Mouse (Mus musculus) left cerebral cortex, postnatal 14 days (tissue): Measurements from ENCODE around the gene Ppp2r5a. TPM values are rescaled to one million over a fixed set of nuclear protein-coding genes. Genes with fewer than 3 reads are reported as not detected.
A peak's percentile ranks its signal among the peaks of the same experiment; 100 is the strongest.

ENCODE experiments used
- DNase-seq, 2 experiments: peaks; one replicate each; pipeline ENCODE4 v3.0.0; 2021 to 2022; ENCODE audit warnings: low spot score in 2 of 2, mixed read lengths in 1 of 2
- intact Hi-C: fragments of 180-260 bp; cut with DNase I; formaldehyde crosslinking; loops from one replicate; pipeline ENCODE4 v1.15.1; 2025
- total RNA-seq, 2 experiments: library from RNA; stranded (reverse); gene quantifications; 2 replicates each; pipeline ENCODE4 v1.2.3; 2021

Ppp2r5a gene
- total RNA-seq, 2 experiments from 2014 or later: 80.3 to 80.7 TPM

GRCm38 (mm10) chr1:191347602-191348001, 55.5 kb downstream of the Ppp2r5a start:
- DNase-seq: no peak
- intact Hi-C loops: no loop called here

- intact Hi-C loops: no loop called here
- no peak for DNase-seq
Measured at GRCm38 (mm10) chr1:191340530-191340929, 62.5 kb downstream of the Ppp2r5a start.

GRCm38 (mm10) chr1:191339876-191340275, 63.2 kb downstream of the Ppp2r5a start:
- intact Hi-C loops: no loop called here
- no peak for DNase-seq

- no peak for DNase-seq
- intact Hi-C loops: no loop called here
Measured at GRCm38 (mm10) chr1:191334500-191334899, 68.6 kb downstream of the Ppp2r5a start.

GRCm38 (mm10) chr1:191330356-191330755, 72.7 kb downstream of the Ppp2r5a start:
- intact Hi-C loops: no loop called here
- no peak for DNase-seq

- intact Hi-C loops: no loop called here
- DNase-seq: peak in 1 of 2 experiments; percentile 43
Measured at GRCm38 (mm10) chr1:191328019-191328441, 75.0 kb downstream of the Ppp2r5a start.

GRCm38 (mm10) chr1:191327258-191327657, 75.8 kb downstream of the Ppp2r5a start:
- intact Hi-C loops: no loop called here
- no peak for DNase-seq

- peak; percentile 30 to 43 for DNase-seq
- intact Hi-C loops: no loop called here
Measured at GRCm38 (mm10) chr1:191326233-191326882, 76.7 kb downstream of the Ppp2r5a start.

- DNase-seq: peak; percentile 93 to 96
- intact Hi-C loops: no loop called here
Measured at GRCm38 (mm10) chr1:191325726-191326232, 77.3 kb downstream of the Ppp2r5a start, which contains the start of gene Tmem206. TSS of gene Tmem206 (plus strand) at chr1:191325912.

GRCm38 (mm10) chr1:191324733-191325590, 78.1 kb downstream of the Ppp2r5a start:
- intact Hi-C loops: no loop called here
- no peak for DNase-seq

GRCm38 (mm10) chr1:191323381-191323780, 79.7 kb downstream of the Ppp2r5a start:
- intact Hi-C loops: no loop called here

GRCm38 (mm10) chr1:191318686-191319085, 84.4 kb downstream of the Ppp2r5a start:
- no peak for DNase-seq
- intact Hi-C loops: loop anchor here (5.0 to 10.0 kb wide), 2 partner anchors 244 to 496 kb away; no protein-coding TSS in a partner anchor

More at GRCm38 (mm10) chr1:191323381-191323780, 79.7 kb downstream of the Ppp2r5a start:
- no peak for DNase-seq

- intact Hi-C loops: loop anchor here (5.0 to 10.0 kb wide), 2 partner anchors 245 to 497 kb away; no protein-coding TSS in a partner anchor
- peak; percentile 52 to 59 for DNase-seq
Measured at GRCm38 (mm10) chr1:191317591-191318196, 85.4 kb downstream of the Ppp2r5a start, which contains the start of gene Nenf. TSS of gene Nenf (minus strand) at chr1:191318194.

GRCm38 (mm10) chr1:191316818-191317217, 86.3 kb downstream of the Ppp2r5a start:
- DNase-seq: no peak
- intact Hi-C loops: loop anchor here (5.0 to 10.0 kb wide), 2 partner anchors 245 to 498 kb away; no protein-coding TSS in a partner anchor

GRCm38 (mm10) chr1:191313926-191314325, 89.1 kb downstream of the Ppp2r5a start:
- intact Hi-C loops: loop anchor here (10.0 kb wide), 1 partner anchor 501 kb away; no protein-coding TSS in a partner anchor
- DNase-seq: no peak

- intact Hi-C loops: loop anchor here (10.0 kb wide), 1 partner anchor 502 kb away; no protein-coding TSS in a partner anchor
- no peak for DNase-seq
Measured at GRCm38 (mm10) chr1:191313158-191313557, 89.9 kb downstream of the Ppp2r5a start.

- peak; percentile 78 to 84 for DNase-seq
- intact Hi-C loops: loop anchor here (10.0 kb wide), 1 partner anchor 502 kb away; no protein-coding TSS in a partner anchor
Measured at GRCm38 (mm10) chr1:191312513-191312941, 90.5 kb downstream of the Ppp2r5a start.

GRCm38 (mm10) chr1:191311296-191311898, 91.7 kb downstream of the Ppp2r5a start:
- intact Hi-C loops: loop anchor here (10.0 kb wide), 1 partner anchor 503 kb away; no protein-coding TSS in a partner anchor

More at GRCm38 (mm10) chr1:191311296-191311898, 91.7 kb downstream of the Ppp2r5a start:
- no peak for DNase-seq
